Mouse (Mus musculus) brain, embryonic 14.5 days (tissue): ENCODE results near the gene Gm43064. TPM values are rescaled to one million over a fixed set of nuclear protein-coding genes. Genes with fewer than 3 reads are reported as not detected.
A peak's percentile ranks its signal among the peaks of the same experiment; 100 is the strongest.
"Not testable (repeated sequence)": the region's sequence is repeated elsewhere in the genome, so short reads cannot be mapped to it uniquely, and the experiment has no call there.

Experiments
- DNase-seq: peaks from one replicate; pipeline ENCODE4 v3.0.0-alpha.2; 2011; ENCODE audit warnings: low read depth
- CTCF ChIP-seq: fragments of 200-500 bp; IDR thresholded peaks from 2 replicates; pipeline ENCODE4 v1.5.1; 2012; ENCODE audit warnings: inconsistent platforms, mild to moderate bottlenecking, moderate library complexity, borderline replicate concordance; ENCODE audit not compliant: insufficient read depth, insufficient read length; ENCODE audit errors: extremely low read depth
- POLR2A ChIP-seq: fragments of 200-500 bp; IDR thresholded peaks from 2 replicates; pipeline ENCODE4 v1.6.1; 2012; ENCODE audit warnings: mild to moderate bottlenecking, inconsistent platforms, borderline replicate concordance; ENCODE audit not compliant: poor library complexity, insufficient read depth, insufficient read length, severe bottlenecking; ENCODE audit errors: extremely low read depth
- polyA plus RNA-seq: library from polyadenylated mRNA; depleted of rRNA; stranded (reverse); fragments of >200 nt; gene quantifications from 2 replicates; pipeline ENCODE4 v1.2.3, GENCODE M21; 2012

Gm43064 gene
- polyA plus RNA-seq, 1 experiment = 0.53 TPM

DNA sequence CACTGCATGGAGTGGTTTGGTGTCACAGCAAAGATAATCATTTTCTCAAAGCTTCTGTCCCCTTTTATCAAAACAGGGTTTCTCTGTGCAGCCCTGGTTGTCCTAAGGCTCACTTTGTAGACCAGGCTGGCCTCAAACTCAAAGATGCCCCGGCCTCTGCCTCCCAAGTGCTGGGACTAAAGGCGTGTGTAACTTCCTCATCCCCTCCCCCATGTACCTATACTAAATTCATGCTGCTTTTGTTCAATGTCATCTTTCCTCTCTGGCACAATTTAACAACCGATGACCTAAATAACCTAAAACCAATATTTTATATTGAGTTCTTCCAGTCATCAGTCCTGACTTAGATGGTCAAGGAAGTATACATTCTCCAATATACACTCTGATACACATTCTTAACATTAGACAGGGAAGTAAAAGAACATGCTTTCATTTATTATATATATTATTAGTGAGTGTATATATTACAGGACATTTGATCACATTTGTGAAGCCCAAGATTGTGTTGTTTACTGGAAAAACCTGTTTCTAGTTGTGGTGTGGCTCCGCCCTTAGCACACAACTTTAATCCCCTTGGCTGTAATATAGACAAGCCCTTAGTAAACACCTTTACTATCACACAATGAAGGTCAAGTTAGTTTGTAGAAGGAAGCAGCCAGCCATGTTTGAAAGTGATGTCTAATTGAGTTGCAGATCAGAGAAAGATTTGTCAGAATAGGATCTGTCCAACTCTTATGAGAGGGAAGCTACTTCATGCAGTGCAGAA, 26.3 kb upstream of the Gm43064 start:
- DNase-seq = no peak
- TF ChIP-seq CTCF = no peak
- TF ChIP-seq POLR2A = no peak

DNA sequence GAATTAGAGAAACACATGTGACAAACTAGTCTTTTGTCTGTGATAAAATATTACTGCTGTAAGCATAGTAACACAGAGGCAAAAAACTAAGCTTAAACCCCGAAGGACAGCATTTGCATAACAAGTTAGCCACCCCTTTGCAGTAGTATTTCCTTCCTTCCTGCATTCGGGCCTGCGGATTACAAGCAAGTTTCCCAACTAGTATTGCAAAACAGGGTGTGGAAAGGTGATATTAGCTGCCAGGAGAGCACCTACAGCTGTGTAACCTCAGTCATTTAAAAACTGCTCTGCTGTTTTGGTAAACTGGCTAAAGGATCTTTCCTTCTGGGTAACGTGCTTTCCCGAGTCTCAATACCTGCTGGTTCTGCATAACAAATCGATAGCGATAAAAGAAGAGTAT, 22.1 kb upstream of the Gm43064 start:
- DNase-seq = no peak
- TF ChIP-seq POLR2A (no peak), CTCF (no peak)

DNA sequence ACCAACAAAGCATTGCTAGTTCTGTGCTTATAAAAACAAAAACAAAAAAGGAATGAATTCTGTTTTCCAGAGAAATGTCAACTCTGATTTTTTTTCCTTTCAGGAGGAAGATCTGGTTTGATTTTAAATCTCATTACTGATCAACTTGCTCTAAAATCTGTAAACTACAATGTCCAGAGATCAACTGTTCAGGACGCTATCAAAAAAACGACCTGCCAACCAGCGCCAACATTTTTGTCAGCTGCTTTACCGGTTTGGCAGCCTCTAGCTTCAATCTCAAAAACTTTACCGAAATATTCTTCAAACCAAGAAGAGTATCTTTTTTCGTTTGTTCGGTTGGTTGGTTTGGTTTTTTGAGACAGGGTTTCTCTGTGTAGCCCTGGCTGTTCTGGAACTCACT, 20.3 kb upstream of the Gm43064 start:
- TF ChIP-seq CTCF (no peak), POLR2A (no peak)
- DNase-seq = no peak

DNA sequence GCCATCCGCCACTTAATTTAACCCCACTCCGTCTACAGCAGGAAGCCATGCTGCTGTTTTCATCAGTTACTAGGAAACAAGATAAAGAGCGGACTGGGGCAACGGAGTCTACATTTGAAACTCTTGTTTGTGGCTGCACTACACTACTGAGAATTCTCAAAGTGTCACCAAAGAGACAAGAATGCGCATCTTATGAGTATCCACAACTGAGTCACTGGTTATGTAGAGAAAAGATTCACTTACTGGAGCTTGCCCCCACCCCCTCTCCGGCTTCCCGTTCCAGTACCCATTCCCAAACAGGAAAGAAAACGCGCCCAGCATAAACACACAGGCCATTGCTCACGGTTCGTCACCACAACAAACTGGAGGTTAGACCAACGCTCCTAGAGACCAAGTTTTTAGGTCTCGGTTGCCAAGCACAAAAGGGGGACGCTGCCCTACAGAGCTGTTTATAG, 19.5 kb upstream of the Gm43064 start:
- DNase-seq = peak; percentile 47
- TF ChIP-seq CTCF (no peak), POLR2A (no peak)

DNA sequence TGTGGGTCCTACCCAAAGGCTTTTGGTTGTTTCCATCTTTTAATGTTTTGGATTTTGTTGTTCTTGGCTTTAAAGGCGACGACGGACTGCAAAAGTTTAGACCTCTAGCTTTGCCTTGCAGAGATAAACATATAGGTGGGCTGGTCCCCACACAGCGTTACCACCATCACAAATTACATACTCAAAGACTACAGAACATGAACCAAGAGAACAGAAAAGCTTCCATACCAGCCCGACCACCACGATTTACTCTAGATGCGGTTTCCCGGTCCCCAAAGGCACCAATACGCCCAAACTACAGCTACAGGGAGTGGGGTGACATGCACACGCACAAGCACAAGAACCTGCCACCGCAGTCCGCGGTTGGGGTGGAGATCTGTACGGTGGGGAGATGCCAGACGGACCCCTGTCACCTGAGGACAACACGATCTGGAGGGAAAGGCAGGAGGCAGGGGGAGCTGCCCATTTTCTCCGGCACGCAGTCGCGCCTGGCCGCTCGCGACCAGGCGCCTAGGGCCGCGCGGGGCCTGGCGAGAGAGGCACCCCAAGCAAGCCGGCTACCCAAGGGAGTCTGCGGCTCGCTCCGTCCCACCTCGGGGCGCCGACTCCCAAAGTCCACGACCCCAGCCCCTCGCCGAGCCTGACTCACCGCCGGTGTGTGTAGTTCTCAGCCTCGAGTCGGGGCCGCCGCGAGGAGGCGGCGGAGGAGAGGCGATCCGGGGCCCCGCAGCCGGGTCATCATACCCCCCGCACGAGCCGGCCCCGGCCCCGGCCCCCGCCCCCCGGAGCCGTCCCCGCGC, 18.8 kb upstream of the Gm43064 start:
- peak; percentile 49 for DNase-seq

DNA sequence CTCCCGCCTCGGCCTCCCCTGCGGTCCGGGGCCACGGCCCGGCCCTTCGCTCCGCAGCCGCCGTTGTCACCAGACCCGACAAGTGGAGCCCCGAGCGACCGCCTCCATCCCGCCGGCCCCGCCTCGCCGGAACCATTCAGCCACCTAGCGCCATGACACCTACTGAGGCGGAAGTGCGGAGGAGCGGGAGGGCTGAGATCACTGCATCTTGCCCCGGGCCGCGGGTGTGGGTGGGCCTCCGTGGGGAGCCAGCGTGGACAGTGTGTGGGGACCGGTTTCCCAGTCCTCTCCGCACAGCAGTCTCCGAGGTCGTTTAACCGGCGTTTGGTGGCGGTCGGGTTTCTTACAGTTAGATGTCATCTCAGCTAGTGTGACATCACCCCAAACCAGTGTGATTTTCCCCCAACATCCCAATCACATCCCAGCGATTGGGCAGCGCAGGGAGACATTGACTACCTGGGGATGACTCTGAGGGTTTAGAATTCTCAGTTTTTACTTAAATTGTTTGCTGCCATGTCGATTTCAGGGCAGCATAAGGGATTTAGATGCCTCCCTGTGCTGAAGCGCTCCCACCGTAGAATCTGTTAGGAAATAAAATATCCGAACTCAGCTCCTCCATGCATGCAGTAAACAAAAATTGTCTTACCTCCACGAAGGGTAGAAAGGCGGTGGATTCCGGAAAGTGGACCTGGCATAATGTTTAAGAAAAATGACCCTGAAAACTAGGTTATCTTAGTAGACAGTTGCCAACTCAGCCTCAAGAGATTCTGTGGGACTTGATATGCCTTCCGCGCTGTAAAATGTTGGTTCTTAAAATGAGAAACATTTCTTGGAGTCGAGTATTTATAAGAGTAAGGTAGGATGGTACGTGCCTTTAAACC, 17.9 kb upstream of the Gm43064 start, which contains the start of gene Hipk1:
TSS of gene Hipk1 (minus strand) at position 334 of the 881 bp plus-strand sequence.
- DNase-seq = peak; percentile 97
- TF ChIP-seq CTCF (peak; percentile 5; the same call in 1 of the 2 replicates), POLR2A (peak; percentile 66)

More for the DNA sequence above, 18.8 kb upstream of the Gm43064 start:
- TF ChIP-seq POLR2A = no peak
- no peak for TF ChIP-seq CTCF

DNA sequence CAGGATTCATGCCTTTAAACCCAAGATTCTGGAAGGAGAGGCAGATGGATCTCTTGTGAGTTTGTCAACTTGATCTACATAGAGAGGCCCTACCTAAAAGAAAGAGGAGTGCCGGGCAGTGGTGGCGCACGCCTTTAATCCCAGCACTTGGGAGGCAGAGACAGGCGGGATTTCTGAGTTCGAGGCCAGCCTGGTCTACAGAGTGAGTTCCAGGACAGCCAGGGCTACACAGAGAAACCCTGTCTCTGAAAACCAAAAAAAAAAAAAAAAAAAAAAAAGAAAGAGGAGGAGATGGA, 17.3 kb upstream of the Gm43064 start:
- DNase-seq = not testable (repeated sequence)

DNA sequence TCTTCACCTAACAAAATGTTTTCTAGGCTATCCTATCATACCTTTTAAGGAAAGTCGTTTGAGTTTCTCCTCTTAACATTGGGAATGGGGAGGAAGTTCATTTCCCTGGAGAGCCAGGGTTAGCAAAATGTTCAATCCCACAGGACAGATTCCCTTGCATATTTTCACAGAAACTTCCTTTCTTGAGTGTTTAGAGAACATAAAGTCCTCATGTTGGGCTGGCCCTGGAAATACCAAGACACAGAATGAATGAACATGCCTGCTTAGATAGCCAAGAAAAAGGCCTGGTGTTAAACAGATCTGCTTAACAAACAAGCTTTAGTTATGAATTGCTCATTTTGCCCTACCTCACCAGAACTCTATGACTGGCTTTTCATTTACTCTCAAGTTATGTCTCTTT, 16.8 kb upstream of the Gm43064 start:
- no peak for TF ChIP-seq CTCF
- no peak for TF ChIP-seq POLR2A
- no peak for DNase-seq

DNA sequence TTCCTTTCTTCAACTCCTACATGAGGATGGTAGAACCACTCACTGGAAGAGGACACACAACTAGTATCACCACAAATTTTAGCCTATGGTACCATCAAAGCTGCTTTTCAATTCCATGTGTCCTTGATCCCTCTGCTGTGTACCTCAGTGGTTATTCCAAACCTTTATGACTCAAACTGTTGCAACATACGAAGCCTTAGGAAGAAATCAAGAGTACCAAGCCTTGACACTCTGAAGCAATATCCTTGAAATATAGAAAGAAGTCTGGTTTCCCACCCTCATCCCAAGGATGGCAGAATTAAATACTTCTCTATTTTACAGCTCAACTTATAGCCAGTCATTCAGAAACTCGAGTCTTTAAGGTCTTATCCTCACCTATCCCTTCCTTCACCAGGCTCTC, 13.0 kb upstream of the Gm43064 start:
- TF ChIP-seq CTCF (no peak), POLR2A (no peak)
- no peak for DNase-seq

DNA sequence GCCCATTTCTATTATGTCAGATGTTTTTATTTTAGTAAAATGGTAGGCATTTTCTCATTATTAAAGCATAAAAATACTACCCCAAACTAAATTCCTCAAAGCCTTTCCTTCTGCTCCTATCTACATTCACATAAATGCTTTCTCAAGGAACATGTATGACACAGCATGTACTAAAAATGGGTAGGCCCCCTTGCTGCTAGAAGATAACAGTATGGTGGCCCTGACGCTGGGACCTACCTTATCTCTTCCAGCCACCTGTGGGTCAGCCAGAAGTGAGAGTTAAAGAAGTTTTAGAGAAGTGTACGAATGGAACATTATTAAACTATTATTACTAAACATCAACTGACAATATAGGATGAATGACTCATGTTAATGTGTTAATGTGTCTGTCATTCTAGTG, 9.9 kb upstream of the Gm43064 start:
- TF ChIP-seq CTCF (no peak), POLR2A (no peak)

More for the DNA sequence above, 9.9 kb upstream of the Gm43064 start:
- no peak for DNase-seq
